Mouse (Mus musculus): ENCODE measurements around the gene Hist2h3b. TPM values are rescaled to one million over a fixed set of nuclear protein-coding genes. Genes with fewer than 3 reads are reported as not detected.
"Not testable (repeated sequence)": the region's sequence is repeated elsewhere in the genome, so short reads cannot be mapped to it uniquely, and the experiment has no call there.

The Hist2h3b gene
- polyA plus RNA-seq, 1 experiment, result 11.3 TPM

GRCm38 (mm10) chr3:96236834-96237334 is 31.6 kb upstream of the Hist2h3b start:
- peak overlapping the region; percentile 68 for H3ac ChIP-seq (ENCODE audit: control insufficient read depth, insufficient read length, low read depth)
- H3K27me3 ChIP-seq (ENCODE audit: control insufficient read depth, insufficient read depth, insufficient read length), result no peaks in the 10 kb centered on the region
- H3K79me3 ChIP-seq (ENCODE audit: low read depth), result no peaks in the 10 kb centered on the region
- no peak for TF ChIP-seq MAX (IDR thresholded peaks at IDR 0.05)
- no peak for TF ChIP-seq USF1 (IDR thresholded peaks at IDR 0.05; ENCODE audit: low read depth)
- H3K36me3 ChIP-seq (ENCODE audit: control insufficient read depth, insufficient read depth), result no peaks in the 10 kb centered on the region
- H3K79me2 ChIP-seq (ENCODE audit: control insufficient read depth, insufficient read depth), result no peaks in the 10 kb centered on the region
- peak overlapping the region; percentile 7 for H3K4me3 ChIP-seq (ENCODE audit: insufficient read depth, poor library complexity, severe bottlenecking)

- H3K79me2 ChIP-seq (ENCODE audit: control insufficient read depth, insufficient read depth), result no peaks in the 10 kb centered on the region
- H3ac ChIP-seq (ENCODE audit: control insufficient read depth, insufficient read length, low read depth), result peak overlapping the region; percentile 68
- H3K27me3 ChIP-seq (ENCODE audit: control insufficient read depth, insufficient read depth, insufficient read length), result no peaks in the 10 kb centered on the region
- peak overlapping the region; percentile 42 for H3K4me3 ChIP-seq (ENCODE audit: insufficient read depth, poor library complexity, severe bottlenecking)
- no peaks in the 10 kb centered on the region for H3K79me3 ChIP-seq (ENCODE audit: low read depth)
- no peaks in the 10 kb centered on the region for H3K36me3 ChIP-seq (ENCODE audit: control insufficient read depth, insufficient read depth)
- TF ChIP-seq CTCF (IDR thresholded peaks at IDR 0.05; ENCODE audit: control insufficient read depth, insufficient read depth, insufficient read length) (no peak), MYOG (IDR thresholded peaks at IDR 0.05; ENCODE audit: control insufficient read depth, extremely low read depth, insufficient read length) (no peak), MYOD1 (IDR thresholded peaks at IDR 0.05; ENCODE audit: control insufficient read depth, insufficient read length, low read depth) (no peak), USF1 (IDR thresholded peaks at IDR 0.05; ENCODE audit: low read depth) (no peak), MAX (IDR thresholded peaks at IDR 0.05) (no peak), CEBPB (IDR thresholded peaks at IDR 0.05; ENCODE audit: low read depth) (no peak), FOSL1 (IDR thresholded peaks at IDR 0.05; ENCODE audit: insufficient read depth, low read length, poor library complexity, severe bottlenecking) (no peak)
Observed at GRCm38 (mm10) chr3:96237335-96237903, 31.0 kb upstream of the Hist2h3b start.

- no peak for TF ChIP-seq MYOD1 (IDR thresholded peaks at IDR 0.05; ENCODE audit: control insufficient read depth, insufficient read length, low read depth)
- no peak for TF ChIP-seq MYOG (IDR thresholded peaks at IDR 0.05; ENCODE audit: control insufficient read depth, extremely low read depth, insufficient read length)
- no peak for TF ChIP-seq FOSL1 (IDR thresholded peaks at IDR 0.05; ENCODE audit: insufficient read depth, low read length, poor library complexity, severe bottlenecking)
- no peak for TF ChIP-seq CEBPB (IDR thresholded peaks at IDR 0.05; ENCODE audit: low read depth)
- no peak for TF ChIP-seq USF1 (IDR thresholded peaks at IDR 0.05; ENCODE audit: low read depth)
- no peak for TF ChIP-seq CTCF (IDR thresholded peaks at IDR 0.05; ENCODE audit: control insufficient read depth, insufficient read depth, insufficient read length)
- TF ChIP-seq MAX (IDR thresholded peaks at IDR 0.05), result no peak
- H3ac ChIP-seq (ENCODE audit: control insufficient read depth, insufficient read length, low read depth), result peak overlapping the region; percentile 68
- no peaks in the 10 kb centered on the region for H3K36me3 ChIP-seq (ENCODE audit: control insufficient read depth, insufficient read depth)
- H3K4me3 ChIP-seq (ENCODE audit: insufficient read depth, poor library complexity, severe bottlenecking), result peak overlapping the region; percentile 42
- no peaks in the 10 kb centered on the region for H3K27me3 ChIP-seq (ENCODE audit: control insufficient read depth, insufficient read depth, insufficient read length)
- no peaks in the 10 kb centered on the region for H3K79me2 ChIP-seq (ENCODE audit: control insufficient read depth, insufficient read depth)
- no peaks in the 10 kb centered on the region for H3K79me3 ChIP-seq (ENCODE audit: low read depth)
Observed at GRCm38 (mm10) chr3:96237904-96238511, 30.4 kb upstream of the Hist2h3b start.

- peak within 1 kb of the TSS; percentile 68 for H3ac ChIP-seq (ENCODE audit: control insufficient read depth, insufficient read length, low read depth)
Observed at GRCm38 (mm10) chr3:96238954-96239793, 29.3 kb upstream of the Hist2h3b start, which contains the start of gene Hist2h3c2. TSS of gene Hist2h3c2 (minus strand) at chr3:96239127.

GRCm38 (mm10) chr3:96239949-96240798 is 28.3 kb upstream of the Hist2h3b start, which contains the start of gene Hist2h2aa2:
TSS of gene Hist2h2aa2 (minus strand) at chr3:96240276.
- not testable (repeated sequence) for H3K79me2 ChIP-seq (ENCODE audit: control insufficient read depth, insufficient read depth); H3K36me3 ChIP-seq (ENCODE audit: control insufficient read depth, insufficient read depth); H3K27me3 ChIP-seq (ENCODE audit: control insufficient read depth, insufficient read depth, insufficient read length); H3K79me3 ChIP-seq (ENCODE audit: low read depth)
- Histone ChIP-seq H3ac (ENCODE audit: control insufficient read depth, insufficient read length, low read depth) (peak within 1 kb of the TSS; percentile 35), H3K4me3 (ENCODE audit: insufficient read depth, poor library complexity, severe bottlenecking) (peak within 1 kb of the TSS; percentile 29)

More at GRCm38 (mm10) chr3:96238954-96239793, 29.3 kb upstream of the Hist2h3b start, which contains the start of gene Hist2h3c2:
- not testable (repeated sequence) for H3K27me3 ChIP-seq (ENCODE audit: control insufficient read depth, insufficient read depth, insufficient read length); H3K36me3 ChIP-seq (ENCODE audit: control insufficient read depth, insufficient read depth); H3K79me2 ChIP-seq (ENCODE audit: control insufficient read depth, insufficient read depth); H3K79me3 ChIP-seq (ENCODE audit: low read depth)
- H3K4me3 ChIP-seq (ENCODE audit: insufficient read depth, poor library complexity, severe bottlenecking), result peak within 1 kb of the TSS; percentile 42
